Mouse (Mus musculus) C2C12 (cell line): ENCODE results near the gene Ptprj. TPM values are rescaled to one million over a fixed set of nuclear protein-coding genes. Genes with fewer than 3 reads are reported as not detected.

ENCODE experiments used
- H3K27me3 ChIP-seq: one replicate; pipeline ENCODE4 v1.6.1; 2011; ENCODE audit not compliant: control insufficient read depth, insufficient read depth, insufficient read length
- H3K36me3 ChIP-seq: one replicate; pipeline ENCODE4 v1.6.1; 2011; ENCODE audit not compliant: control insufficient read depth, insufficient read depth
- H3K4me3 ChIP-seq: one replicate; pipeline ENCODE4 v1.5.1; 2011; ENCODE audit warnings: mild to moderate bottlenecking, control low read depth; ENCODE audit not compliant: poor library complexity, insufficient read depth, severe bottlenecking
- H3K79me2 ChIP-seq: one replicate; pipeline ENCODE4 v1.6.1; 2011; ENCODE audit not compliant: control insufficient read depth, insufficient read depth
- H3K79me3 ChIP-seq: one replicate; pipeline ENCODE4 v1.6.1; 2011; ENCODE audit warnings: low read depth, control low read depth
- H3ac ChIP-seq: one replicate; pipeline ENCODE3; 2011; ENCODE audit warnings: low read depth; ENCODE audit not compliant: control insufficient read depth, insufficient read length
- CEBPB ChIP-seq: IDR thresholded peaks from one replicate; pipeline ENCODE4 v1.6.1; 2011; ENCODE audit warnings: low read depth, mild to moderate bottlenecking, control low read depth, moderate library complexity
- CTCF ChIP-seq: IDR thresholded peaks from one replicate; pipeline ENCODE4 v1.5.1; 2011; ENCODE audit not compliant: control insufficient read depth, insufficient read depth, insufficient read length
- FOSL1 ChIP-seq: IDR thresholded peaks from one replicate; pipeline ENCODE4 v1.8.0; 2011; ENCODE audit warnings: mild to moderate bottlenecking, low read length; ENCODE audit not compliant: poor library complexity, insufficient read depth, severe bottlenecking
- MAX ChIP-seq: IDR thresholded peaks from one replicate; pipeline ENCODE4 v1.6.1; 2011; ENCODE audit warnings: mild to moderate bottlenecking, control low read depth
- MYOD1 ChIP-seq: IDR thresholded peaks from one replicate; pipeline ENCODE4 v1.6.1; 2011; ENCODE audit warnings: low read depth; ENCODE audit not compliant: control insufficient read depth, insufficient read length
- MYOG ChIP-seq: IDR thresholded peaks from one replicate; pipeline ENCODE4 v1.6.1; 2011; ENCODE audit not compliant: control insufficient read depth, insufficient read length; ENCODE audit errors: extremely low read depth
- USF1 ChIP-seq: IDR thresholded peaks from one replicate; pipeline ENCODE4 v1.6.1; 2011; ENCODE audit warnings: low read depth, mild to moderate bottlenecking, control low read depth, moderate library complexity
- polyA plus RNA-seq: library from polyadenylated mRNA; unstranded; fragments of >200 nt; fragmentation: generic; extraction: Trizol; gene quantifications from one replicate; pipeline ENCODE4 v1.2.1, GENCODE M21; 2012; ENCODE audit warnings: missing spikeins

Gene Ptprj
- polyA plus RNA-seq, 1 experiment: 1.1 TPM

- Histone ChIP-seq H3K27me3 (no peaks in the 10 kb centered on the region), H3K4me3 (peak overlapping the region; percentile 79), H3K36me3 (no peaks in the 10 kb centered on the region), H3K79me3 (peaks cover 8% of the 10 kb centered on the region), H3K79me2 (peaks cover 32% of the 10 kb centered on the region), H3ac (peak overlapping the region; percentile 96)
- TF ChIP-seq CEBPB (no peak), FOSL1 (no peak), MYOD1 (peak; percentile 2), USF1 (no peak), MAX (no peak)
Measured at GRCm38 (mm10) chr2:90581006-90581795, 754 bp upstream of the Ptprj start.

- H3K79me3 ChIP-seq: peaks cover 11% of the 10 kb centered on the region
- peak overlapping the region; percentile 96 for H3ac ChIP-seq
- no peaks in the 10 kb centered on the region for H3K36me3 ChIP-seq
- H3K79me2 ChIP-seq: peaks cover 47% of the 10 kb centered on the region
- H3K27me3 ChIP-seq: no peaks in the 10 kb centered on the region
- TF ChIP-seq MYOG (no peak), CTCF (peak; percentile 24)
- H3K4me3 ChIP-seq: peak overlapping the region; percentile 79
Measured at GRCm38 (mm10) chr2:90579728-90580235, 665 bp downstream of the Ptprj start.

GRCm38 (mm10) chr2:90579038-90579727, 1.3 kb downstream of the Ptprj start:
- Histone ChIP-seq H3K27me3 (no peaks in the 10 kb centered on the region), H3K79me2 (peaks cover 52% of the 10 kb centered on the region), H3K36me3 (no peaks in the 10 kb centered on the region), H3K4me3 (peak overlapping the region; percentile 79), H3ac (peak overlapping the region; percentile 96), H3K79me3 (peaks cover 14% of the 10 kb centered on the region)
- TF ChIP-seq MYOD1: no peak
- TF ChIP-seq MAX: no peak
- no peak for TF ChIP-seq CTCF
- TF ChIP-seq MYOG: no peak
- TF ChIP-seq USF1: no peak

- Histone ChIP-seq H3K36me3 (no peaks in the 10 kb centered on the region), H3ac (no peak overlapping the region), H3K79me2 (peaks cover 68% of the 10 kb centered on the region), H3K79me3 (peaks cover 14% of the 10 kb centered on the region), H3K27me3 (no peaks in the 10 kb centered on the region), H3K4me3 (no peak overlapping the region)
- TF ChIP-seq MYOD1: no peak
- TF ChIP-seq CTCF: no peak
- no peak for TF ChIP-seq USF1
- no peak for TF ChIP-seq MAX
- TF ChIP-seq MYOG: no peak
- TF ChIP-seq CEBPB: no peak
- no peak for TF ChIP-seq FOSL1
Measured at GRCm38 (mm10) chr2:90577451-90578279, 2.8 kb downstream of the Ptprj start.

- Histone ChIP-seq H3ac (no peak overlapping the region), H3K79me3 (peaks cover 14% of the 10 kb centered on the region), H3K4me3 (no peak overlapping the region), H3K36me3 (no peaks in the 10 kb centered on the region), H3K27me3 (no peaks in the 10 kb centered on the region), H3K79me2 (peaks cover 75% of the 10 kb centered on the region)
- TF ChIP-seq MYOD1 (no peak), USF1 (no peak), CEBPB (no peak), CTCF (no peak), MYOG (no peak), FOSL1 (no peak), MAX (no peak)
Measured at GRCm38 (mm10) chr2:90576936-90577335, 3.5 kb downstream of the Ptprj start.
